Mouse (Mus musculus): ENCODE data around the gene Krt36. TPM values are rescaled to one million over a fixed set of nuclear protein-coding genes. Genes with fewer than 3 reads are reported as not detected.

Krt36 gene
- total RNA-seq, 2 experiments from 2014 or later, result not detected

GRCm38 (mm10) chr11:100096141-100096540, 9.3 kb downstream of the Krt36 start, which contains the start of gene Krt35:
TSS of gene Krt35 (minus strand) at chr11:100096241.
- DNase-seq (ENCODE audit: low spot score in 2 of 2), result no peak
- intact Hi-C loops (cut with DNase I), result no loop called here

DNA sequence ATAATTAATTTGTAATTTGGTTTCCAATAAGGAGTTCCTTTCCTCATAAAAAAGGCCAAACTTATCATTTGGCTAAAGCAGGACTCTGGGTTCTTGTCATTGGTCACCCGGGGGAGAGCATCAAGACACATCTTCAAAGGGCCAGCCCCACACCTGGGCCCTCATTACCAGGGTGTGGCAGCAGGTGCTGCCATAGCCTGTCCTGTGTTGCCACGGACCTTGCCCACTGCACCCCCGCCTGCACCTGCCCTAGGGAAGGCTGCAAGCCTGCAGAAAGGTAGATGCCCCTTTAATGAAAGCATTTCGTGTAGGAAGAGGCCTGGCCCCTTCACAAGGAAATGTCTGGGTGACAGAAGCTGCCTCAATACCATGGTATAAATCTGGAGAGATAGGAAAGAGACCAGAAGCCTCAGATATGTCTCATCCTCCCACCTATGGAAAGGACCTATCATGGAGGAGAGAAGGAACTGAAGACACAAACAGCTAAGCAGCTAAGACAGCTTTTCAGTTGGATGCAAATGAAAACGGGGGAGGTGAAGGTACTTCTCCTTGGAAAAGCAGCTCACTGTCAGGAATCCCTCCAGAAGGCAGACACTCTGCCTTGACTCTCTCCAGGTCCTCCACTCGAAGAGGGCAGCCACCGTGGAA, 16.9 kb downstream of the Krt36 start:
- intact Hi-C loops (cut with DNase I), result no loop called here
- DNase-seq (ENCODE audit: low spot score in 2 of 2), result peak in 1 of 2 experiments; percentile 22

GRCm38 (mm10) chr11:100087861-100088260, 17.6 kb downstream of the Krt36 start, which contains the start of gene Krt32:
TSS of gene Krt32 (minus strand) at chr11:100088226.
- DNase-seq (ENCODE audit: low spot score in 2 of 2), result no peak

DNA sequence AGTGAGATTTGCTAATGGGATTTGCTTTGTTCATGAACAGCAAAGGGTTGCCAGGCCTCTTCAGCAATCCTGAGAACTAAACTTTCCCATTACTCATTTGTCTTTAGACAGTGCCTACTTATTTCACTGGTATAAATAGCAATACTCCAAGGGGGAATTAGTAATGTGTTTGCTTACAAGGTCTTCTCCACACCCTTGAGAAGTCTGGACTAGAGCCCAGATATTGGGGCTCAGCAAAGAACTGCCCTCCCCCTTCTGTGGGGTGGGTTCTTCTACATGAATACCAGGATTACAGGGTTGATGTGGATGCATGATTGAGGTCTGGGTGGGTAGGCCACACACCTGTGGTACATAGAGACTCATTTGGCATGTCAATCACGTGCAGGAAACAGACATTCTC, 31.6 kb downstream of the Krt36 start:
- no peak for DNase-seq (ENCODE audit: low spot score in 2 of 2)
- intact Hi-C loops (cut with DNase I), result no loop called here

More at GRCm38 (mm10) chr11:100087861-100088260, 17.6 kb downstream of the Krt36 start, which contains the start of gene Krt32:
- intact Hi-C loops (cut with DNase I), result no loop called here

GRCm38 (mm10) chr11:100067293-100068036, 38.0 kb downstream of the Krt36 start:
- intact Hi-C loops (cut with DNase I), result no loop called here
- DNase-seq (ENCODE audit: low spot score in 2 of 2), result no peak

GRCm38 (mm10) chr11:100066236-100067010, 39.0 kb downstream of the Krt36 start:
- no peak for DNase-seq (ENCODE audit: low spot score in 2 of 2)
- intact Hi-C loops (cut with DNase I), result no loop called here

- intact Hi-C loops (cut with DNase I), result no loop called here
- DNase-seq (ENCODE audit: low spot score in 2 of 2), result peak in 1 of 2 experiments; percentile 18
These were observed 46.6 kb downstream of the Krt36 start for GRCm38 (mm10) chr11:100058875-100059274.

- DNase-seq (ENCODE audit: low spot score in 2 of 2), result no peak
- intact Hi-C loops (cut with DNase I), result no loop called here
These were observed 49.5 kb downstream of the Krt36 start for GRCm38 (mm10) chr11:100055686-100056655.

Other genes with a start within 250 kb of the Krt36 start
- gene Gm11568, start 247.7 kb downstream of the Krt36 start, total RNA-seq (2021), result not detected
- gene Gm11559, start 241.2 kb downstream of the Krt36 start, total RNA-seq (2021), result not detected
- gene Krtap9-1, start 232.2 kb downstream of the Krt36 start, total RNA-seq (2021), result not detected
- gene Gm11567, start 226.4 kb downstream of the Krt36 start, total RNA-seq (2021), result not detected
- gene Krtap31-1, start 197.7 kb downstream of the Krt36 start, total RNA-seq (2021), result not detected
- not detected for gene Gm11565, start 190.9 kb downstream of the Krt36 start, total RNA-seq (2021)
- gene Krtap31-2, start 169.3 kb downstream of the Krt36 start, total RNA-seq (2021), result not detected
- not detected for gene Krtap9-5, start 157.2 kb downstream of the Krt36 start, total RNA-seq (2021)
- gene Krtap29-1, start 126.6 kb downstream of the Krt36 start, total RNA-seq (2021), result not detected
- gene Krtap16-1, start 119.0 kb downstream of the Krt36 start, total RNA-seq (2021), result not detected
- not detected for gene Krtap17-1, start 111.6 kb downstream of the Krt36 start, total RNA-seq (2021)
- gene Krt33a, start 89.4 kb downstream of the Krt36 start, total RNA-seq (2021), result not detected
- gene Krt33b, start 75.8 kb downstream of the Krt36 start, total RNA-seq (2021), result not detected
- gene Krt34, start 64.1 kb downstream of the Krt36 start, total RNA-seq (2021), result not detected
- not detected for gene Krt31, start 55.1 kb downstream of the Krt36 start, total RNA-seq (2021)
- not detected for gene Krt32, start 17.4 kb downstream of the Krt36 start, total RNA-seq (2021)
- gene Krt35, start 9.4 kb downstream of the Krt36 start, total RNA-seq (2021), result not detected
- not detected for gene Krt13, start 15.9 kb upstream of the Krt36 start, total RNA-seq (2021)
- gene Krt15, start 30.3 kb upstream of the Krt36 start, total RNA-seq (2021), result not detected
- under 1 TPM in 1 of 2 experiments, not detected in 1; 0.63 TPM for gene Krt19, start 43.0 kb upstream of the Krt36 start, total RNA-seq (2021)
- 1 to 10 TPM; 2.6 to 2.7 TPM for gene Krt9, start 87.6 kb upstream of the Krt36 start, total RNA-seq (2021)
- gene Krt14, start 101.9 kb upstream of the Krt36 start, total RNA-seq (2021), result not detected
- not detected for gene Krt16, start 143.3 kb upstream of the Krt36 start, total RNA-seq (2021)
- gene Krt17, start 155.4 kb upstream of the Krt36 start, total RNA-seq (2021), result not detected
- gene Krt42, start 164.2 kb upstream of the Krt36 start, total RNA-seq (2021), result not detected
- gene Eif1, start 214.3 kb upstream of the Krt36 start, total RNA-seq (2021), result 100 to 1,000 TPM; 803 to 821 TPM
- not detected for gene Gast, start 228.8 kb upstream of the Krt36 start, total RNA-seq (2021)